Mouse (Mus musculus) effector memory CD4-positive, alpha-beta T cell, adult 7 months (primary cell): ENCODE measurements around the gene Cadm1. TPM values are rescaled to one million over a fixed set of nuclear protein-coding genes. Genes with fewer than 3 reads are reported as not detected.

ENCODE experiments used
- polyA plus RNA-seq: library from polyadenylated mRNA; unstranded; fragments of 100-300 nt; shearing (Covaris generic); gene quantifications from one replicate; pipeline ENCODE4 v1.2.1, GENCODE M21; 2017

Gene Cadm1
- 0.98 TPM for polyA plus RNA-seq

GRCm38 (mm10) chr9:47529602-47530450 lies at the start of gene Cadm1:
TSS of gene Cadm1 (plus strand) at chr9:47530173.

